Mouse (Mus musculus) brain, embryonic 14.5 days (tissue): ENCODE data around the gene Zdhhc1.

Experiments
- CTCF ChIP-seq: fragments of 200-500 bp; IDR thresholded peaks from 2 replicates; pipeline ENCODE4 v1.5.1; 2012; ENCODE audit warnings: inconsistent platforms, mild to moderate bottlenecking, moderate library complexity, borderline replicate concordance; ENCODE audit not compliant: insufficient read depth, insufficient read length; ENCODE audit errors: extremely low read depth
- POLR2A ChIP-seq: fragments of 200-500 bp; IDR thresholded peaks from 2 replicates; pipeline ENCODE4 v1.6.1; 2012; ENCODE audit warnings: mild to moderate bottlenecking, inconsistent platforms, borderline replicate concordance; ENCODE audit not compliant: poor library complexity, insufficient read depth, insufficient read length, severe bottlenecking; ENCODE audit errors: extremely low read depth

GRCm38 (mm10) chr8:105436218-105436617, 60.5 kb downstream of the Zdhhc1 start:
- TF ChIP-seq CTCF (no peak), POLR2A (no peak)
